Mouse (Mus musculus) cerebellum, postnatal 10 days (tissue): ENCODE measurements around the gene Ptprk.

ENCODE experiments used
- DNase-seq, 2 experiments: peaks; one replicate each; pipeline ENCODE4 v3.0.0; 2021; ENCODE audit warnings: mixed read lengths in 2 of 2

The Ptprk gene

DNA sequence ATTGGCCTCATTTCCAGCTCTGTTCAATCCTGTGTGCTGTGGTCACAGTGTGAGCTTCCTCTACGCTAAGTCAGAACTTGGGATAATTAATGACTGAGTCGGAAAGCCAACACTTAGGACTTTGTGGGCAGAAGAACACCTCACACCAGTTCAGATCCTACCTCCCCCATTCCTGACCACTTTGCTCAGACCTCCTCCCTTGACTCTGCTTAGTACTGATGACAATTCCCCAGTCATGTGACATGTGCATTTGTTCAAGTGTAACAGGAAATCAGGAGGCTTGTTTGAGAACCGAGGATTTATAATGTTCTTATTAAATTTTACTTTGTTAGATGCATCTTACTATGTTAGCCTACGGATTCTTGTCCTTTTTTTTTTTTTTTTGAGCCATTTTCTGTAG, 224.6 kb downstream of the Ptprk start:
- DNase-seq = no peak

DNA sequence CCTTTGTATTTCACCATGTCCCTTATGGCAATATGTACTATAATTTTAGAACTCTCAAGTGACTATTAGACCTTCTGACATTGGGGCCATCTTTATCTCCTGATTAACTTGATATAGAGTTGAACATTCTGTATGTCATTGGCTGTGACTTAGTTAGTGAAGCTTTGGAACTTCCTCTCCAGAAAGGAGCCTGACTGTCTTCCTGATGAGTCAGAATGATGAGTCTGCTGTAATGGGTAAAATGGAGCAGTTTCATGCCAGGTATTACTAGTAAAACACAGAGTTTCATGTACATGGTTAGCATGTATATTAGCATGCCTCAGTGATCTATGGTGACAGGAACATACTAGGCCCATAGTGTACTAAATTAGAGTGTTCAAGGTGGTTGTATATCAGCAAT, 229.2 kb downstream of the Ptprk start:
- no peak for DNase-seq

DNA sequence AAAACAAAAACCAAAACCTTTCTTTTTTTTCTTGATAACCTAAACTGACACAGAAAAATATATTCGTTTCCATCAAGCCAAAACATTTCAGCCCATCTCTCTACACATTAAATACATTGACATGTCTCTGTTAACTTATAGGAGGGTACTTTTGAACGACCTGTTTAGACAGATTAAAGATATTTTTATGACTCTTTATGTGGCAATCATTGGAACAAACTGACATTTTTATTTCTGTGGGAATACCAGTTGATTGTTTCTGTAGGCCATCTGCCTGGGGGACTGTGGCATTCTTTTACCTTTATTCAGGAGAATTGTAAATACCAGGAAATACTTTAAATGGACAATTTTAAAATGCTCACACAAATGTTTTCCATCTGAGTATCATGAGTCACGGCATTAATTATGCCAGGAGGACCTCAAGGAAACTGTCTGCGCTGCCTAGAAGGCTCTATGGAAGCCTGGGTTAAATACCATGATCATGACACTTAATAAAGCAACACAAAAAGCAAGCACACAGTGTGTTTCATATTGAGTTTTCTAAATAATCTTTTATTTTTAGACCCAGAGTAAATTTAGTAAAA, 229.8 kb downstream of the Ptprk start:
- no peak for DNase-seq

DNA sequence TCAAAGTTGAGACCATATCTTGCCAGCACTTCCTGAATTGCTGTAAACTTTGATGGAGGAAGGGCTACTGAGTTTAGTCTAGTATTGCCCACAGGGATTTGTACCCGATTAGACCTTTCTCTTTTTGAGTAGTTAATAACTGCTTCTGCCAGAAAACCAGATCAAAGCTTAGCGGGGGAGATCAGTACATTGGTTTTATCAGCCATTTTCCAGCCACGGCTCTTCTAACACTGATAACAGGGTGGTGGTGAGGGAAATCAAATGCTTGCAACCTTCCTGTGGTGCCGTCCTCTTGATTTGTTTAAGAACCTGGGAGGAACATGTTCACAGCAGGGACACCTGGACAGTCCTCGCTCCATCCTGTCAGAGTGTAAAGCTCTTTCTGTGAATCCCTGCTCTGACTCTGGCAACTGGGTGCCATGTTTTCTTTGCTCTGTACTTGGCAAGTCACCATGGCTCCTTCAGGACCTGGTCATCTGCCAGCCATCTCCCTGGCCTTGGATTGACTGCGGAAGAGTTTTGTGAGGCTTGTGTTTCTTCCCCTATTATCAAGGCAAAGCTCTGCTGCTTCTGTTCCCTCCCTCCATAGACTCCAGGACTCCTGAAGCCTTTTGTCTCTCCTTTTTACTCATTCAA, 231.9 kb downstream of the Ptprk start:
- peak; percentile 84 to 87 for DNase-seq

DNA sequence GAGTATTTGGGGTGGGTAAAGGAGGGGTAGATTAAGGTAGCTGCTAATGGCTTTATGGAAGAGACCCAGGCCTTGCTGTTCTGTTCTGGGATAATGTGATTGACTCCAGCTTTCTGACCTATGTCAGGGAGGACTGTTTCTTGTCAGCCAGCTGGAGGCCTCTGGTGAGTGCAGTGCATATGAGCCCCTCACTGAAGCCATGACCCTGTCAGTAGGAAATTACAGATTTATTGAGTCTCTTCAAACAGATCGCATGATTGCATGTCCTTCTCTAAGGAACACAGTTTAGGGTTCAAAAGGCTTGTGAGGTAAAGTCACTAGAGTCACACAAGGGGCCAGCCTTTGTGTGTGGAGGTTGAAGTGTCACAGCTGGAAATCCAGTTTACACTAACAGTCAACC, 236.7 kb downstream of the Ptprk start:
- no peak for DNase-seq

DNA sequence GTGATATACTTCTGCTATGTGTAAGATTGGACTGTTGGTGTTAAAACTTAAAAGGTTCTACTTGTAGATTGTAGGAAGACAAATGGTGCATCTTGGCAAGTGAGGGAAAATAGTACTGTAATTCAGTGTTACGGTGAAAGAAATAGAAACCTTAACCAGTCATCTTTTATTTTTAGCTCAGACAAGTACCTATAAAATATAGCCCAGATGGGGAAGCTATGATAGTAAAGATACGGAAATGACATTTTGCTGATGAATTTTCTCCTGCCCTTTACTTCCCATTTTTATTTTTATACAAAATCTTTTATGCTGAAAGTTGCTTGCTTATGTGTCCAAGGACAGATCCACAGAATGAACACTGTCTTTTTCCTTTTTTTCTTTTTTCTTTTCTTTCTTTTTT, 248.4 kb downstream of the Ptprk start:
- DNase-seq = no peak

DNA sequence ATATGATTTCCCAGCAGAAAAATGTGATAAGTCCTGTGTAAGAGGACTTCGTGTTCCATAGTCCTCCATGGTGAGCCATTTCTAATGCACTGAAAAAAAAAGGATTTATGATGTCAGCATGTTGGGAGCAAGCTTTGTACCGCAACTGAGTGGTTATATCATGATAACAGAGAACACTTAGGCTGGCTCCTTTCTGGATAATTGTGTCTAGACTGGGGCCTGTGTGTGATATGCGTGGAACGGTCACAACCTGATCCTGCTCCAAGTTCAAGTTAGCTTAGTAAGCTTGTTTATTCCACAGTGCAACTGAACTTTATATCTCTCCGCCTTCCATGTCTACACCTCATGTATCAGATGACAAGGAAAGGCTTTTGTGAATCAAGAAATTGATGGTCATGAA, 260.6 kb downstream of the Ptprk start:
- DNase-seq = no peak

DNA sequence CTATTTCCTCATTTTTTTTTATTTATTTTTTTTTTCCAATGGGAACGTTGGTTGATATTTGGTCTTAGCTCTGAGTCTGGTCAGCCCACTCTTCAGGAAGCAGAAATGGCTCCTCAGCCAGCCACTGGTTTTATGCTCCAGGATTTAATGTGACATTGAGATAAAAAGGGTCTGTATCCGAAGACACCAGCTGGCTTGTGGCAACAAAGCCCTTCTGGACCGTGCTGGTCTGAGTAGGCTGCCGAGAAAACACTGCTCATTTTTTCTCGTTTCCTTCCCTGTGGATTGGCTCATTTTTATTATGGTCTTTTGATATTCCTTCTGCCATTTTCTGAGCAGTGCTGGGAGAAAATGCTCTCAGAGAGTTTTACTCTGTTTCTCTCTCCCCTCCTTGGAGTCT, 263.9 kb downstream of the Ptprk start:
- peak; percentile 51 to 61 for DNase-seq

DNA sequence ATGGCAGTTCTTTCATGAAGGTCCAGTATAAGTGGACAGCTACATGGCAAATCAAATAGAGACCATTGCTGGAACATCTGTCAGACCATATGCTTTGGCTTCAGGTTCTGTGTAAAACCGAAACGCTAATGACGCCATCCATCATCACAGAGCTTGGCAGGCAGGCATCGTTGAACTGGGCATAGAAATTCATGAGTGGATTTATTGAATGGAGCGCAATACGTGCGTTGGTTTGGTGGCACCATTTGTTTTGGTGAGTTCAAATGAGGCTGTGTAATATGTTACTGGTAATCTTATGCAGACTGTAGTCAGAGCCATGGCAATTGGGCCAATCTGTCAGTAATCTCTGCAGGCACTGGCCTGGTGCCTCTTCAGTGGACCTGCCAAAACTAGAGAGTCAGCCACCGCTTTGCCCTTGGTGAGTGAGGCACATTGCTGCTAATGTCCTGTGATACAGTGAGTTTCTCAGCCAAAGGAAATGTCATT, 270.6 kb downstream of the Ptprk start:
- DNase-seq = peak; percentile 95 to 97

DNA sequence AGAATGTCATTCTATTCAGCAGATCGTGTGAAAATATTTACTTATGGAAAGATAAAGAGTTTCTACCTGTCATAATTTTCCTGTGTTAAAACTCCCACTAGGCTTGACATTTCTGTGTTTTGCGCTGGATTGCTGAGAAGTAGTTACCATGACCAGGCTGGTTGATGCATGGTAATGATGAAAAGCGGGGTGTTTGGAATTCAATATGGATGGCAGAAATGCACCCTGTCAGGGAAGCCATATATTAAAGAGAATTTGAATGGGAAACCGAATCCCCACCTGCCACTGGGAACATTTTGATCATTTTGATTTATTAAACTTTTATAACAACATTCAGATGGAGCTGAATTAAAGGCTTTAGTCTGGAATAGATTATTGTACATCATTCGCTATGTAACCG, 290.7 kb downstream of the Ptprk start:
- no peak for DNase-seq

DNA sequence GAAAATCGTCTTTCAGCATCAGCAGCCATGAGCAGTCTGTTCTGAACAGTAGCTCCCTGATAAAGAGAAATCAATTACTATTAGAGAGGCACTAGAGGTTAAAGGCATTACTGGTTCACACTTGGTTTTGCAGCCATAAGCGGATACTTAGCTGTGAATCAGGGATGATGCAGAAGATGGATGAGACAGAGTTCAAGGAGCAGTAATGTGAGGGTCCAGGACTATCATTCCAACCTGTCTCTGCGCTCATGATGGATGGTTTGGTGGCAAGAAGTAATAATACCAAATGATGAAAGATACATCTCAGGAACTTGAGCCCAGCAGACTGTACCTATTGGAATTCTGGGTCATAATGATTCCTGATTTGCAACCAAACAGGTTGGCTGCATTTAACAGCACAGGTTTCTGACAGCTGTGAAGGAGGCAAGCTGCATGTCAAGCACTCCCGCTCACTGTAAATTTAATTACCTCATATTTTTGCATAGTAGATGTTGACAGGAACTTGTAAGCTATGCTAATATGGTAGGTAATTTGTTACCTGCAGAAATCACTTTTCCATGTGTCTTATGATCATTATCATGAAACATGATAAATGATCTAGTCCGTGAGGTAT, 291.6 kb downstream of the Ptprk start:
- no peak for DNase-seq

DNA sequence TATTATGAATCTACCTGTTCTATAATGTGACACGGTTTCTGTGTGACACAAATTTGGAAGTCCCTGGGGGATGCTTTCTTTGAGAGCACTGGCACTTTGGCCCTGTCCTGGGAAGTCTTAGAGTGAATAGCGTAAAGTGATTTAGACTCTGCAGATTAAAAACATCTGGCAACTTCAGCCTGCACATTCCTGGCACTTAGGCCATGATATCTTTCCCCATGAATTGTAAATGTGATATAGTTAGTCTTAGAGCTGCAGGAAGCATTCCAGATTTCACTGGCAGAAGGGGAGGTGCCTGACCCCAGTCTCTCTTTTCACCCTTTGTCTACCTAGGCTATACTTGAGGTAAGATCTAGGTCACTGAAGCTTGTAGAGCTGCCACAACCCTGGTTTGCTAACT, 295.2 kb downstream of the Ptprk start:
- no peak for DNase-seq

DNA sequence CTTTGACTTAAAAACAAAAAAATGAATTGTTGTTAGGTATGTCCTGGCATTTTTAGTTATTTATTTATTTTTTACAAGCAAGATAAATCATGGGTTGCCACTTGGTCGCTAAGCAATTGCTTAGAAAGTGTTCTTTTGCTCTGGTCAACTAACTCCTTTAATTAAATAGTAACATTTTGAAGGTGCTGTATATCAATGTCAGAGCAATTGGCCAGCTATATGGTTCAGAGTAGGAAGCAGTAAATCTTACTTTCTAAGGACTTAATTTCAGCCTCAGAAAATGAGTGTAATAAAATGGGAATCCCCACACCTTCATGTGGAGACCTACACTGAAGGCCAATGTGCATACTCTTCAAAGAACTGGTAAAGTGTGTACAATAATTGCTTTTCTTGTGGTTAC, 300.3 kb downstream of the Ptprk start:
- no peak for DNase-seq

DNA sequence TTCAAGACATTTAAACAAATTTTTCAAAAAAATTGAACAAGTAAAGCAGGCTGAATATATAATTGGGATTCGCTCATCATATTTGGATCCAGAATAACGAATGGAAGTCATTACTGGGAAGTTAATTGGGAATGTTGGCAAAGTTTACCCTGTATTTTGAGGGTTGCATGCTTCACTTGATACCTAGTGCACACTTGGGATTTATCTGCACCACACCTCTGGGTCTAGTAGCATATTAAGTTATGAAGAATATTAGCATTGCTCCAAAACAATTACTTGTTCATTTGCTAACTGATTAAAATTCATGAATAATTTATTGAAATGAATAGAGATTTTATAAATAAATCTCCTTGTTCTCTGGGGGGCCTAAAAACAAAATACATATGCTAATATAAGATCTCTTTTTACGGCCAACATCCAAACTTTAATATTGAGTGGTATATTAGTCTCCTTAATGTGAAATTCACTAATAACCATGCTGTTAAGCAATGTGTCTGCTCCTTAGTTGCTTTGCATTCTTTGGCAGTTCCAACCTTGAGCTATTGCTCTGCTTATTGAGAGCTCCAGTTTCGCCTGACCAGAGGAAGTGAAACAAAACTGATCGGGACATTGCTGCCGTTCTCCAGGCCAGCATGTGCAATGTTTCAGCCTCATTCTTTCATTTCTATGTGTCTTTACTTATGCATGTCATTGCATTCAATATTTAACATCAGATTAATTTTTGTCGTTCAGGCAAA, 305.3 kb downstream of the Ptprk start:
- no peak for DNase-seq

DNA sequence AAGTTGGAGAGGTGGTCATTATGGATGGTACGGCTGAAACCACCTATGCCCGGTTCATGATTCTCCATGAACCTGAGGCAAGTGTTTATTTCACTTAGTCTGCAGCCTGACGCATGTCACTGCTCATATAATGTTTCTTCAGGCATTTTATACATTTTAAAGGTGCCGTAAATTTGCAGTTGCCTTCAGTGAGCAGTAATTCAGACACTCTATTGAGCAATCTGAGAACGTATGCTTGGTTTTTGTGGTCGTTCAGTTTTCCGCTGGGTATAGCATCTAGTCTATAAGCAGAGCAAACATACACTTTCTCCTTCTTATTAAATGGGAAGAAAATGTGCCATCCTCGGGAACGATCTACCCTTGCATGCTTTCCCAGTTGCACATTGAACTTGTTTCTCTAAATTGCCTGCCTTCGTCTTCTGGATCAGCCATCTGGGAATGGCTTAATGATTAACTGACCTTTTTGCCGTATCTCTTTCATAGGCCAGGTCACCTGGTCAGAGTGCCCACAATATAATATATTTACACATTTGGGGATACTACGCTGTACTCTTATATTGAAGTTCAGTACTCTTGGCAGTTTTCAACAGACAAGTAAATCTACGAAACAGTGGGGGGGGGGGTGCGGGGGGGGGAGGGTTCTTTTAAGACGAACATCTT, 313.1 kb downstream of the Ptprk start:
- DNase-seq = no peak

DNA sequence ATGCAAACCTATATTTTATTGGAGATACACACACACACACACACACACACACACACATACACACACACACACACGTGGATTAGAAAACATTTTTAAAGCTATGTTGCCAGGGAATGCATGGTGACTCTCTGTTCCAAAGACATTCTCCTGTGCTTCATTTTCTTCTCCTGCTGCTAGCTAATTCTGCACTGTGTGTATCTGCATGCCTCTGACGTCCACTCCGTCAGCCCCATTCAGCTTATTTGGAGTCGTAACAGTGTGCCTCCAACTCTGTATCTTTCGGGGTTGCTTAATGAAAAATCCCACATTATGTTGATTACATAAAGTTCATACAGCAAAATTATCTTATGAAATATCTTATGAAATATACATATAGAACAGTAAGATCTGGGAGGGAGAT, 316.5 kb downstream of the Ptprk start:
- DNase-seq = peak; percentile 21 to 26

DNA sequence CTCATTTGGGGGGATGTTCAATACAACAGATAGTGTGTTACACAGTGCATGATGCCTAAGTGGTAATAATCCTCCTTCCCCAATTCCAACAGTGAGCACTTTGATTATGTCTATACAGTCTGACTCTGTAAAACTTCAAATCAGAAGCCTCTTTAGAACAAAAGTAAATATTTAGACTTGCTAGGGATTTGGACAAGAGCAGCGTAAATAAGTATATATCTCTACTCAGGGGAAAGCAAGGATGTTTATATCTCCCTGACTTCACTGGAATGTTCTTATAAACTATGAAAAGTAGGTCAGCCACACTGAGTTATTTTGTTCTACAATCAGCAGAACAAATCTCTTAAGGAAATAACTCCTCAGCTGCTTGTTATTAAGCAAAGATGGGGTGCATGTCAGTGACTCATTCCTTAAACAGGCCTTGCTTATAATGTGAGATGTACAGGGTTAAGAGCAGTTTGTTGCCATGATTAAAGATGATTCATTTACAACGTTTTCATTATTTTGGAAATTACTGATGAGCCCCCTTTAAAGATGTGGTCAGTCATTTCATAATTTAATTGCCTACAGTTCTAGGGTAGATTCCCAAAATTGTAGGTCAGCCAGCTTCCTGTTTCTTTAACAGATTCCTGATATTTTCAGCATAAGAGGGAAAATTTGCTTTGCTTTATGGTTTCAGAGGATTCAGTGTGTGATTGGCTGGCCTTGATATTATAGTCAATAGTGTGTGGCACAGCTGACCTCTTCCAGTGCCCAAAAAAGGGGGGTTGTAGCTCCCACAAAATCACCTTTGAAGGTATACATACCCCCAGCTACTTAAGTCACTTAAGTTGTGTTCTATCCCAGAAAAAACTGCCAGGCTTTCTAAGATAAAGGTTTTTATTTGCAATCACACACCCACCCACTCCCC, 321.2 kb downstream of the Ptprk start:
- DNase-seq = no peak

DNA sequence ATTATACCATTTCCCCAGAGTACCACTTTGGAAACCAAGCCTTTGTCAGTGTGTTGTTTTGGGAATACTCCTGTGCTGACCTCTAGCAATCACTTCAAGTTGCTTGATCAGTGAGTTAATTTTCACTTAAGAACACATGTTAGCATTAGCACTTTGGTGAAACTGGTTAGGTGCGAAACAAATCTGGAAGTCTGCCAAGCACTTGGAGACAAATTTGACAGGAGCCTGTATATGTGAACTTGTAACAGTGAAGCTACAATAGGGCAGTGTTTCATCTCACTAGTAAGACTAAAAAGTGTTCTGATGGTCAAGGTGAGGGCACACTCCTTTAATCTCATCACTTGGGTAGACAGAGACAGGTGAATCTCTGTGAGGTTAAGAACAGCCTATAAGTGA, 321.9 kb downstream of the Ptprk start:
- peak; percentile 15 to 31 for DNase-seq

DNA sequence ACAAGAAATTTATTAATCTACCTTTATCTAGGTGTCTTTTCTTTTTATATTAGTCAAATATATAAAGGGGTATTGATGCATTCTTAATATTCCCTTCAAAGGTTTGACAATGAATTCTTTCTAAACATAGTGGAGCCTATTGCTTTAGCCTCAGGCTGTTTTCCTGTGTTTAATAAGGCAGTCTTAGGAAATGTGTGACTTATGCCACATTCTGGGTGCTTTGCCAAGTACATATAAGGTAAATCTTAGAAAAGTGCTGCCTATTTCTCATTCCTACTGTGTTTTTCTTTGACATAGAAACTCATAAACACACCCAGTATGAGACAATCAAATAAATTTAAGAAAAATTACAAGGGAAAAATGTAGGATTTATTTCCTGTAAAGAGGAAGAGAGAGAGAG, 327.2 kb downstream of the Ptprk start:
- DNase-seq = no peak

DNA sequence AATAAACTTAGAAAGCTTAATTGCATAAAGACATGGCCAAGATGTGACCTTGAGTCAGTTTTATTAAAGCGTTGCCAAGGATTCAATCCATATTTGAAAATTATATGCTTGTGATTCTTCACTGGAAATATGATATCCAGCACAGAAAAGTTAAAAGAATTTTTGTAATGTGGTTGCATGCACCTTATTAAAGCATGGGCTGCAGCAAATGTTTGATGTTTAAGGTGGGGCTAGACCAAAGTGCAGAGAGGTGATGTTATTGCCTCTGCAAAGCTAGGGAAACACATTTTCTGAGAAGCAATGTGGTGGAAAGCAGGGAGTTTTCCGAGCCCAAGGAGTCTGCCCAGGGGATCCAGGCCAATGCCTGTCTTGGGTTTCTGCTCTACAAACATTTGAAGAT, 334.4 kb downstream of the Ptprk start:
- no peak for DNase-seq

DNA sequence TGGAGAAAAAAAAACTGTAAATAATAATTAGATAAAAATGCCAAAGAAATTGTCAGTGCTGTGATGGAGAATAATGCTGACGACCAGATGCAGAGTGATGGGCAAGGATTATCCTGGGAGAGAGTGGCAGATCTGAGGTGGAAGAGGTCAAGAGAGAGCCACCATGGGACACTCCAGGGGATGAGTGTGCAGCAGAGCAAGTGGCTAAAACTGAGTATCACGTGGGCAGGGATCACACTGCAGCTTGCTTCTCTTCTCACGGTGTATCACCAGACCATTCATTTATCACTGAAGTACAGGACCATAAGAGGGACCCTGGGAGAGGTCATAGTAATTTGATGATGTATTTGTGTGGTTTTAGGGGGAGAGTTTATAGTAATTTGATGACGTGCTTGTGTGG, 340.2 kb downstream of the Ptprk start:
- DNase-seq = no peak

DNA sequence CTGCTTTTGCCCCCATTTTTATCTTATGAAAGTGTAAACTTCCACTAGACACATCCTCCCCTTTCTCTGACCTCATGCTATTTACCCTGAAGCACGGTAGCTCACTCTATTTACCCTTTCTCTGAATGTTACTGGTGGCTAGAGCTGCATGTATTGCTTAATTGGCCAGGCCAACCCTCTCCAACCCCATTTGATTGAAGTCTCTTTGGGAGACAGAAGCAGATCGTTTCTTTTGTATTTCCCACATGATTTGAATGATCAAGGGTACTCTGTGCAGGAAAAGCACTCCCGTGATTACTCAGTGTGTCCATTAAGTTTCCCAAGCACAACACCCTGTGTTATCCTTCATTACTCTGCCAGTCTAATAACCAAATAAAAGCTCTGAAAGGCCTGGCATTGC, 348.0 kb downstream of the Ptprk start:
- no peak for DNase-seq
